ENCODE assay signal across 8 mouse cellular contexts in the genomic region with DNA sequence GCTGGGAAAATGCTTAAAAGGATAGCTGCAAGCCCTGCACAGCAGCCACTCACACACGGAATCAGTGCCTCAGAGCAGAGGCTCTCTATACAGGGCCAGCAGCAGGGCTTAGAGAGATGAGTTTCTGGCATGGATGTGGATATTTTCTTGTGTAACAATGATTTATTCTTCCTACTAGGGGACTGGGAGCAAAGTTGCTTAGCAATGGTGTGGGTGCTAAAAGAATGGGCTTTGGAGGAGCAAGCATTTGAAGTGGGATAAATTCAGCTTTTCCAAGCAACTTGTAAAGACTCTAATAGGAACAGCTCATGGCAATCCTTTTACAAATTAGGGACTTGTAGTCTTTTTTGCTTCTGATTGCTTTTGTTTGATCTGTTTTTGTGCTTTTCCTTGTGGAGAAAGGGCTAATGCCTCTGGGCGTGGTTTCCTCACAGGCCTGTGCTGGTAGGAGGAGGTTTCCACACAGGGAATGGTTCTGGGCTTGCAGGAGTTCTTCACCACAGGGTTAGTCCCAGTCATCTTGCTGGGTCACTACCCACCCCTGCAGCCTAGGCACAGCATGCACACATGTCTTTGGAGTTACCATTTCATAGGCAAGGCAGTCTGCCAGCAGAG. TPM values are rescaled to one million over a fixed set of nuclear protein-coding genes. Genes with fewer than 3 reads are reported as not detected.
DNase-seq lines count a peak whose midpoint lies in the region; ATAC-seq and TF ChIP-seq lines count a peak whose summit lies in the region.

No protein-coding gene starts in this region.

- no peaks in the 10 kb centered on the region for H3K9me3 ChIP-seq in intestine, postnatal 0 days (ENCODE audit: control insufficient read depth)

- peak; percentile 16 to 32 for DNase-seq in adrenal gland, postnatal 36 days
- DNase-seq in adrenal gland, postnatal 10 days: no peak
- no peak for DNase-seq in spleen, adult 2 months (ENCODE audit: low read depth in 1 of 2, low spot score in 2 of 2)
- DNase-seq in spleen, postnatal 10 days (ENCODE audit: low spot score in 2 of 2): no peak
- no peak for DNase-seq in B cell, adult 2 months
- no peak for DNase-seq in cerebellum, postnatal 4 days (ENCODE audit: low spot score in 2 of 2)

- no peaks in the 10 kb centered on the region for H3K27me3 ChIP-seq in spleen, adult 2 months (ENCODE audit: control insufficient read depth, insufficient read depth, low read length)
- no peaks in the 10 kb centered on the region for H3K27me3 ChIP-seq in intestine, postnatal 0 days (replicated peaks; ENCODE audit: control insufficient read depth, insufficient read depth, low read length)
- H3K27me3 ChIP-seq in small intestine, adult 2 months (ENCODE audit: control insufficient read depth, insufficient read depth, low read length): no peaks in the 10 kb centered on the region

- peak overlapping the region; percentile 79 for H3K27ac ChIP-seq in spleen, adult 2 months (ENCODE audit: insufficient read depth, low read length)
- H3K27ac ChIP-seq in intestine, postnatal 0 days (ENCODE audit: low read depth, low read length): peak overlapping the region; percentile 46
- H3K27ac ChIP-seq in small intestine, adult 2 months (ENCODE audit: insufficient read depth, low read depth, low read length): peak overlapping the region; percentile 57

- no peak overlapping the region for H3K4me3 ChIP-seq in spleen, adult 2 months (ENCODE audit: extremely low read depth, insufficient read depth, insufficient read length)
- H3K4me3 ChIP-seq in intestine, postnatal 0 days (ENCODE audit: low read depth, low read length): no peak overlapping the region
- no peak overlapping the region for H3K4me3 ChIP-seq in small intestine, adult 2 months (ENCODE audit: low read depth, low read length)

- 60% methylated on average over 2 of the region's 2 CpGs for WGBS in spleen, adult 2 months
- WGBS in intestine, postnatal 0 days: 62% methylated on average over 2 of the region's 2 CpGs
- WGBS in small intestine, adult 2 months: 50% methylated on average over 2 of the region's 2 CpGs

- no peak for TF ChIP-seq POLR2A in spleen, adult 2 months (IDR thresholded peaks at IDR 0.05; ENCODE audit: low read depth, low read length)
- no peak for TF ChIP-seq POLR2A in small intestine, adult 2 months (IDR thresholded peaks at IDR 0.05; ENCODE audit: low read depth, low read length)

- H3K9ac ChIP-seq in intestine, postnatal 0 days (ENCODE audit: low read depth, low read length): no peak overlapping the region

- no peaks in the 10 kb centered on the region; the same call in 1 of the 2 replicates for H3K36me3 ChIP-seq in spleen, adult 2 months (ENCODE audit: control insufficient read depth, insufficient read depth, low read length)
- no peaks in the 10 kb centered on the region for H3K36me3 ChIP-seq in intestine, postnatal 0 days (ENCODE audit: control insufficient read depth, insufficient read depth)
- H3K36me3 ChIP-seq in small intestine, adult 2 months (ENCODE audit: control insufficient read depth, insufficient read depth, low read length): no peaks in the 10 kb centered on the region; the same call in 1 of the 2 replicates

- peaks cover 19% of the 10 kb centered on the region for H3K4me1 ChIP-seq in spleen, adult 2 months (ENCODE audit: control insufficient read depth, insufficient read depth, insufficient read length)
- no peaks in the 10 kb centered on the region for H3K4me1 ChIP-seq in intestine, postnatal 0 days (replicated peaks; ENCODE audit: control insufficient read depth, insufficient read depth, low read length)
- H3K4me1 ChIP-seq in small intestine, adult 2 months (ENCODE audit: control insufficient read depth, insufficient read depth, insufficient read length, low read length): peaks cover 10% of the 10 kb centered on the region

- no peak for TF ChIP-seq CTCF in spleen, adult 2 months (IDR thresholded peaks at IDR 0.05; ENCODE audit: extremely low read depth, insufficient read depth, insufficient read length, insufficient replicate concordance)
- TF ChIP-seq CTCF in intestine, postnatal 0 days (IDR thresholded peaks at IDR 0.05; ENCODE audit: low read depth): no peak
- no peak for TF ChIP-seq CTCF in small intestine, adult 2 months (IDR thresholded peaks at IDR 0.05; ENCODE audit: extremely low read depth, insufficient read length, insufficient replicate concordance, low read depth, low read length)

- H3K4me2 ChIP-seq in intestine, postnatal 0 days (replicated peaks; ENCODE audit: low read depth): no peak overlapping the region

- 0 out of 2 replicates have a peak, but pooled peaks have one; percentile 6 for ATAC-seq in intestine, postnatal 0 days

RNA-seq across cellular contexts. Expression of a gene that starts 16.4 kb away (rescaled TPM):
- 10 to 100 TPM; 16.0 to 20.4 TPM for total RNA-seq in adrenal gland, postnatal 36 days (2021)
- 10 to 100 TPM; 18.6 to 26.3 TPM for total RNA-seq in adrenal gland, postnatal 10 days (2021)
- 69.7 and 79.4 TPM in 2 replicates for polyA plus RNA-seq in spleen, adult 2 months (2012; rRNA removed)
- polyA plus RNA-seq in intestine, postnatal 0 days (2015; fragmentation: Nextera tagmentation; extraction: Ambion mirVana): 11.1 and 12.9 TPM in 2 replicates
- polyA plus RNA-seq in small intestine, adult 2 months (2012; rRNA removed): 4.3 and 9.7 TPM in 2 replicates

Comparison
In these comparisons a context has a peak if more than half of its experiments do, and no peak if none do; other contexts are left out.
1. DNase-seq: peak in adrenal gland, postnatal 36 days (2 of 2); none in adrenal gland, postnatal 10 days (single experiment), spleen, adult 2 months (0 of 2), spleen, postnatal 10 days (0 of 2), B cell, adult 2 months (0 of 2) and cerebellum, postnatal 4 days (0 of 2).
2. Peak in every context shown above with its lines, with median percentiles within 50 percentile points of each other: H3K27ac ChIP-seq.